Mouse (Mus musculus) limb, embryonic 11.5 days (tissue): ENCODE results near the gene Car5a. TPM values are rescaled to one million over a fixed set of nuclear protein-coding genes. Genes with fewer than 3 reads are reported as not detected.

ENCODE experiments used
- ATAC-seq: fragments of 200-750 bp; cut with Nextera tagmentation; 2 replicates; pipeline ENCODE4 v1.8.0; 2017; ENCODE audit warnings: low read depth; ENCODE audit not compliant: insufficient number of reproducible peaks, low FRiP score, low TSS enrichment
- DNase-seq: peaks from one replicate; pipeline ENCODE4 v3.0.0-alpha.2; 2015; ENCODE audit warnings: low spot score
- H3K27ac ChIP-seq: fragments of 300-500 bp; sonication (generic); replicated peaks from 2 replicates; pipeline ENCODE4 v1.5.1; 2014; ENCODE audit warnings: low read depth, mild to moderate bottlenecking, low read length
- H3K27me3 ChIP-seq: fragments of 300-500 bp; sonication (generic); 2 replicates; pipeline ENCODE4 v1.6.1; 2014; ENCODE audit warnings: mild to moderate bottlenecking, low read length, mixed read lengths; ENCODE audit not compliant: control insufficient read depth, insufficient read depth
- H3K36me3 ChIP-seq: fragments of 300-500 bp; sonication (generic); 2 replicates; pipeline ENCODE4 v1.6.1; 2014; ENCODE audit warnings: mild to moderate bottlenecking, low read length, moderate library complexity, mixed read lengths; ENCODE audit not compliant: control insufficient read depth, insufficient read depth
- H3K4me1 ChIP-seq: fragments of 300-500 bp; sonication (generic); 2 replicates; pipeline ENCODE4 v1.6.1; 2014; ENCODE audit warnings: low read length, mixed read lengths; ENCODE audit not compliant: control insufficient read depth, insufficient read depth
- H3K4me2 ChIP-seq: fragments of 300-500 bp; sonication (generic); 2 replicates; pipeline ENCODE4 v1.6.1; 2014; ENCODE audit warnings: low read depth, mild to moderate bottlenecking, moderate library complexity; ENCODE audit not compliant: severe bottlenecking
- H3K4me3 ChIP-seq: fragments of 300-500 bp; sonication (generic); 2 replicates; pipeline ENCODE4 v1.5.1; 2014; ENCODE audit warnings: low read depth, low read length
- H3K9ac ChIP-seq: fragments of 300-500 bp; sonication (generic); 2 replicates; pipeline ENCODE4 v1.6.1; 2014; ENCODE audit warnings: mild to moderate bottlenecking, low read length
- H3K9me3 ChIP-seq: fragments of 300-500 bp; sonication (generic); 2 replicates; pipeline ENCODE4 v1.6.1; 2016; ENCODE audit warnings: low read length; ENCODE audit not compliant: control insufficient read depth
- WGBS: fragments of 180-500 bp; shearing (Covaris S2); extraction: QIAGEN DNeasy Blood & Tissue Kit; methylation state at CpG from one replicate; pipeline ENCODE4 v1.1.7; 2014; 5-methylcytosine and 5-hydroxymethylcytosine counted together
- polyA plus RNA-seq: library from polyadenylated mRNA; unstranded; fragments of >200 nt; fragmentation: Nextera tagmentation; extraction: Ambion mirVana; gene quantifications from 2 replicates; pipeline ENCODE4 v1.2.1, GENCODE M21; 2014

Car5a gene
- polyA plus RNA-seq, 1 experiment from 2014 or later, result not detected

DNA sequence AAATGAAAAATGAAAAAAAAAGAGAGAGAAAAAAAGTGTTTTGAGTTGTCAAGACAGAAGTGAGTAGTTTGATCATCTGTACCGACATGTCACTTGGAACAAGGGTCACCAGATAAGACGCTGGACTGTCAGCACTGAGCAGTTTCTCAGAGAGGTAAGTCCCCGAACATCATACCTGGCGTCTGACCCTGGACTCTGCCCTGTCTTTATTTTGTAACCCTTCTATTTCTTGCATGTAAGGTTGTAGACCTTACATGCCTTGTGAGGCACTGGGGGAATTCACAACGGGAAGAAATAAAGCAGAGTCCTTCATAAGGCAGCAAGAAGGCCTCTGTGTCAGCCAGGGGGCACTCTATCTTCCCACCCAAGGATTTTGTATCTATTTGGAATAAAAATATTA is 20.0 kb downstream of the Car5a start:
- WGBS, result 87% methylated on average over 5 of the region's 5 CpGs
- DNase-seq (no peak), ATAC-seq (no peak)
- no peak overlapping the region for H3K4me2 ChIP-seq
- H3K4me3 ChIP-seq, result no peak overlapping the region
- no peak overlapping the region for H3K27ac ChIP-seq
- H3K9ac ChIP-seq, result no peak overlapping the region
- no peaks in the 10 kb centered on the region for H3K27me3 ChIP-seq
- H3K9me3 ChIP-seq, result no peaks in the 10 kb centered on the region
- H3K4me1 ChIP-seq, result no peaks in the 10 kb centered on the region; the same call in 1 of the 2 replicates
- no peaks in the 10 kb centered on the region for H3K36me3 ChIP-seq

GRCm38 (mm10) chr8:121922101-121922500 is 22.6 kb downstream of the Car5a start:
- ATAC-seq, result no peak
- 77% methylated on average over 8 of the region's 8 CpGs for WGBS
- no peak overlapping the region for H3K27ac ChIP-seq

GRCm38 (mm10) chr8:121921582-121921981 is 23.1 kb downstream of the Car5a start:
- no peak overlapping the region for H3K9ac ChIP-seq
- H3K27me3 ChIP-seq, result no peaks in the 10 kb centered on the region
- H3K9me3 ChIP-seq, result no peaks in the 10 kb centered on the region
- 83% methylated on average over 8 of the region's 8 CpGs for WGBS
- DNase-seq (no peak), ATAC-seq (no peak)
- H3K4me2 ChIP-seq, result no peak overlapping the region
- no peaks in the 10 kb centered on the region for H3K36me3 ChIP-seq
- no peaks in the 10 kb centered on the region; the same call in 1 of the 2 replicates for H3K4me1 ChIP-seq
- H3K27ac ChIP-seq, result no peak overlapping the region
- no peak overlapping the region for H3K4me3 ChIP-seq

More at GRCm38 (mm10) chr8:121922101-121922500, 22.6 kb downstream of the Car5a start:
- Histone ChIP-seq H3K9ac (no peak overlapping the region), H3K9me3 (no peaks in the 10 kb centered on the region), H3K4me1 (no peaks in the 10 kb centered on the region; the same call in 1 of the 2 replicates), H3K4me2 (no peak overlapping the region), H3K27me3 (no peaks in the 10 kb centered on the region), H3K4me3 (no peak overlapping the region), H3K36me3 (no peaks in the 10 kb centered on the region)
- DNase-seq, result no peak

GRCm38 (mm10) chr8:121919731-121920130 is 25.0 kb downstream of the Car5a start:
- H3K9ac ChIP-seq, result no peak overlapping the region
- H3K27ac ChIP-seq, result no peak overlapping the region
- no peaks in the 10 kb centered on the region; the same call in 1 of the 2 replicates for H3K4me1 ChIP-seq
- H3K27me3 ChIP-seq, result no peaks in the 10 kb centered on the region
- DNase-seq (no peak), ATAC-seq (no peak)
- no peaks in the 10 kb centered on the region for H3K9me3 ChIP-seq
- no peak overlapping the region for H3K4me2 ChIP-seq
- no peaks in the 10 kb centered on the region for H3K36me3 ChIP-seq
- 44% methylated on average over 3 of the region's 3 CpGs for WGBS
- no peak overlapping the region for H3K4me3 ChIP-seq

GRCm38 (mm10) chr8:121919158-121919557 is 25.5 kb downstream of the Car5a start:
- no peak for DNase-seq

GRCm38 (mm10) chr8:121913378-121913777 is 31.3 kb downstream of the Car5a start:
- DNase-seq (no peak), ATAC-seq (no peak)
- no peak overlapping the region for H3K4me3 ChIP-seq
- WGBS, result 87% methylated on average over 8 of the region's 8 CpGs
- H3K36me3 ChIP-seq, result no peaks in the 10 kb centered on the region
- no peak overlapping the region for H3K27ac ChIP-seq
- no peak overlapping the region for H3K9ac ChIP-seq
- H3K9me3 ChIP-seq, result no peaks in the 10 kb centered on the region
- no peaks in the 10 kb centered on the region for H3K27me3 ChIP-seq
- no peak overlapping the region for H3K4me2 ChIP-seq
- H3K4me1 ChIP-seq, result 0 out of 2 replicates have a peak, but pooled peaks cover under 1% of the 10 kb centered on the region

More at GRCm38 (mm10) chr8:121919158-121919557, 25.5 kb downstream of the Car5a start:
- H3K27me3 ChIP-seq, result no peaks in the 10 kb centered on the region
- no peak for ATAC-seq
- no peak overlapping the region for H3K9ac ChIP-seq
- 81% methylated on average over 4 of the region's 4 CpGs for WGBS
- no peaks in the 10 kb centered on the region for H3K9me3 ChIP-seq
- H3K4me3 ChIP-seq, result no peak overlapping the region
- no peaks in the 10 kb centered on the region; the same call in 1 of the 2 replicates for H3K4me1 ChIP-seq
- H3K36me3 ChIP-seq, result no peaks in the 10 kb centered on the region
- H3K4me2 ChIP-seq, result no peak overlapping the region
- H3K27ac ChIP-seq, result no peak overlapping the region

- Histone ChIP-seq H3K27me3 (no peaks in the 10 kb centered on the region), H3K9me3 (no peaks in the 10 kb centered on the region), H3K9ac (no peak overlapping the region), H3K27ac (no peak overlapping the region), H3K36me3 (no peaks in the 10 kb centered on the region), H3K4me3 (no peak overlapping the region), H3K4me2 (no peak overlapping the region), H3K4me1 (peaks cover 6% of the 10 kb centered on the region; the same call in 1 of the 2 replicates)
- DNase-seq (no peak), ATAC-seq (no peak)
- 71% methylated on average over 3 of the region's 3 CpGs for WGBS
Observed at GRCm38 (mm10) chr8:121912831-121913230, 31.9 kb downstream of the Car5a start.

GRCm38 (mm10) chr8:121911987-121912386 is 32.7 kb downstream of the Car5a start:
- Histone ChIP-seq H3K4me2 (no peak overlapping the region), H3K27ac (no peak overlapping the region), H3K9me3 (no peaks in the 10 kb centered on the region), H3K4me1 (peaks cover 6% of the 10 kb centered on the region; the same call in 1 of the 2 replicates), H3K36me3 (no peaks in the 10 kb centered on the region), H3K9ac (no peak overlapping the region), H3K4me3 (no peak overlapping the region), H3K27me3 (no peaks in the 10 kb centered on the region)
- ATAC-seq (no peak), DNase-seq (no peak)
- WGBS, result 80% methylated on average over 7 of the region's 7 CpGs

DNA sequence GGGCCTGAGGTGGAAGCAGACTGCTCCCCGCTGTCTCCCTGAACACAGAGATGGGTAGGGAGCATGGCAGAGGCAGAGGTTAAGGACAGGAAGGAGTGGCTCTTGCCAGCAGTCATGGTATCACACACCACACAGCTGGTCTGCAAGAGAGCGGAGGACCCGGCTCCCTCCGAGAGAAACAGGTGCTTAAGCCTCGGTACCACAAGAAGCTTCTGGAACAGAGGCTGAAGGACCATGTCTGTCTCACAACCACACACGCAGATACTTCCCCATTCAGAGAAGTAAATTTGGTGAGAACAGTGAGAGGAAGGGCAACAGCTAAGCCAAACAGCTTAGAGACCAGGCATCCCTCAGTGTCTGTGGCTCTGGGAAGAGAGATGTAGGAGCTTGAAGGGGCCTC is 33.3 kb downstream of the Car5a start:
- no peaks in the 10 kb centered on the region for H3K27me3 ChIP-seq
- no peak for DNase-seq
- 84% methylated on average over 6 of the region's 6 CpGs for WGBS
- no peaks in the 10 kb centered on the region for H3K9me3 ChIP-seq
- H3K4me3 ChIP-seq, result no peak overlapping the region
- no peak overlapping the region for H3K27ac ChIP-seq
- ATAC-seq, result no peak
- no peak overlapping the region for H3K9ac ChIP-seq
- H3K4me2 ChIP-seq, result no peak overlapping the region
- peaks cover 6% of the 10 kb centered on the region; the same call in 1 of the 2 replicates for H3K4me1 ChIP-seq
- H3K36me3 ChIP-seq, result no peaks in the 10 kb centered on the region
